Mouse (Mus musculus): Measurements from ENCODE around the gene Preb.
A peak's percentile ranks its signal among the peaks of the same experiment; 100 is the strongest.

Preb gene

GRCm38 (mm10) chr5:30954065-30954464, 6.1 kb downstream of the Preb start:
- no peak for DNase-seq

DNA sequence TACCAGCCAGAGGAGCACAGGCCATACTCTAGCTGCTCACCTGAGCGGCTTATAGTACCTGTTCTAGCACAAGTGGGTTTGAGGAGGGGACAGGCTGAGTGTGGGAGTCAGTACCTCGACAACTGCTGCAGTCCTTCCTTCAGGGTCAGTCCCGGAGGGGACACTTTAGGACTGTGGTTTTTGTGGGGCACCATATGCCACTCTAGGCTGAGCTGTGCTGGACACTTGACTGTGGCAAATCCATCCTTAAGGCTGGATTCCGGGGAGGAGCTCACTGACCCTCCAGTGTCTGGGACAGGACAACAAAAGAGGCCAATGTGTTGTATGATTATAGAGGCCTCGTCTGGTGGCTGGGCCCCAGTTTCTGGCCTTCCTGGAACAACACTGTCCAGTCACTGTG, 7.6 kb downstream of the Preb start:
- DNase-seq = no peak

DNA sequence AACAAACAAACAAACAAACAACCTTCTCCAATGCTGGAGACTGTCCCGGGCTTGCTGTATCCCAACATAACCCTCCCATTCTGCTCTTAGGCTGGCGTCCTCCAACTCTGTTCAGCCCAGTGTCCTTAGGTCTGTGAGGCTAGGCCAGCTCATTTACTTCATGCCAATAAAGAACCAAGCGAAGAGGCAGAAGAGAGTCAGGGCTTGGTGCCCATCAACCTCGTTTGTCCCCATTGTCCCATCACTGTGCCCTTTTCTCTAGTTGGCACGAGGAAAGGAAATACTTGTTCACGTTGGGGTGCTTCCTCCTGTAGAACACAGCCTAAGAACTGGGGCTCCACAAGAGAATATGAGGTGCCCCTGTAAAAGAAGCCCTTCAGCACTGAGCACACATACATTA, 8.5 kb downstream of the Preb start:
- no peak for DNase-seq

- DNase-seq = no peak
Measured at GRCm38 (mm10) chr5:30950922-30951321, 9.2 kb downstream of the Preb start.

DNA sequence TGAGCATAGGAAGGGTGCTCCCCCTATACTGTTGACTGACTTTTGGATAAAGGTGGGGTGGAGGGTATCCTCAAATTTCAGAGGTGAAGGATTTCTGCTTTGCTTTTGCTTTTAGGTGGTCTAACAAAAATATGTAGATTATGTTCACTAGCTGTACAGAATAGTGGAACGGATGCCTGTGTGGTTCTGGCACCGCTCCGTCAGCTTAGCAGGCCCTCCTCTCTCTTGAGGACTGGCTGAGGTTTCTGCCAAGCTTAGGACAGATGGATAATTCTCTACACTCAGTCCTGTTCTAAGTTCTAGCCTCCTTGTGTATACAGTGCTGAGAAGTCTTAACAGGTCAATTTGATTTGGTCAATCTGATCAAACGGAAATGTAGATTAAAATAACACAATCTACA, 9.7 kb downstream of the Preb start:
- DNase-seq = no peak

DNA sequence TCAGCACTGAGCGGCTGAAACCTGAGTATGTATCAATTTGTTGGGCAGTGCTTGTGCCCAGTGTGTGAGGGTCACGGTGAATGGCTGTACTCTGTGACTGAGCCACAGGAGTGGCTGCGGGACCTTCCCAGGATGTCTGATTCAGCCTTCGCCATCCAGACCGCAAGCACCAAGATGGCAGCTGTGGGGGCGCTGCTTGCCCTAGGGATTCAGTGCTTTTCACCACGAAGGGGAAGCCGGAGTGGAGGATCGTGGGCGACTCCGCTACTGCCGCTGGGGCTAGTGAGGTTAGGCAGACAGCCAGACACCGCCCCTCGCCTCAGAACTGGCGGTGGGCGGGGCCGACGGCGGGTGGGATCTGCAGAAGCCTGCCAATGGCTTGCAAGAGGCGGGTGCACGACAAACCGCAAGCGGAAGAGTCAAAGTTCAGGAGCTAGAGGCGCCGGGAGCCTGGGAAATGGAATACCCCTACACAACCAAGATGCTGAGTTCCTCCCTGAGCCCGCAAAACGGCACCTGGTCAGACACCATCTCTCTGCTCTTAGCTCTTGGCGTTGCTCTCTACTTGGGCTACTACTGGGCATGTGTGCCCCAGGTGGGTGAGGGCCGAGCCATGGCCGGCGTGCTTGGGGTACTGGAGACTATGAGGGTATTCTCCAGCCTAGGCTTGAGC, 10.4 kb downstream of the Preb start:
- peak; percentile 95 for DNase-seq

DNA sequence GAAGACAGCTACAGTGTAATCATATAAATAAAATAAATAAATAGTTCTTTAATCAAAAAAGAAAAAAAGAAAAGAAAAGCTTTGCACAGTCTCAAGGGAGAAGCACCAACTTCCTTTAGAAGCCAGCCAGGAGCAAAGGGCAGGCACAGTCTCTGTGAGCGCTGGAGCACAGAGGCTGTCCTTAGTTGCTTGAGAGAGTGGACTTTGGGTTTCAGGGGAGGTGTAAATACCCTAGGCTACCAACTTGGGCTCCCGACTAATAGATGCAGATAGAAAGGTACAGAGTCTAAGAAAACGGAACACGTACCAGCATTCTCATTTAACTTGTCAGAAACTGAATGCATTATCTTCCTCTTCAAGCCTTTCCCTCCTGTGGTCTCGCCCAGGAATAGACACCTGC, 11.5 kb downstream of the Preb start:
- DNase-seq = no peak

GRCm38 (mm10) chr5:30944956-30945781, 15.0 kb downstream of the Preb start, which contains the start of gene Cgref1:
Cgref1 (minus strand) TSS chr5:30945591.
- no peak for DNase-seq

DNA sequence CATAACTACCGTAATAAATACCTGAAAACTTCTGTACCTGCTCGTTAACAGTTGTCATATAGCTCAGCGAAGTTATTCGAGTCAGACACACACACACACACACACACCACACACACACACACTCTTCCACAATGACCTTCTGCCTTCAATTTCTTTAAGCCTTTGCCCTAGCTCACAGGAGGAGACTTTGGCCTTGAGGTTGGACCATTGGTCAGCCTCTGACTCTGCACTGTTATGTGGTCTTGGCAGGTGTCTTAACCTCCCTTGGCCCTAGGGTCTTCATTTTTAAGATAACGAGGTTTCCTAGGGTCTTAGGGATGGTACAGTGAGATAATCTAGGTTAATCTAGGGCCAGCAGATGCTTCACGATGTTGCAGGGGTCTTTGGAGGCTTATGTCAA, 15.8 kb downstream of the Preb start:
- DNase-seq = no peak

GRCm38 (mm10) chr5:30943004-30943403, 17.2 kb downstream of the Preb start:
- DNase-seq = peak; percentile 43

- DNase-seq = no peak
Measured at GRCm38 (mm10) chr5:30934725-30935461, 25.3 kb downstream of the Preb start.

DNA sequence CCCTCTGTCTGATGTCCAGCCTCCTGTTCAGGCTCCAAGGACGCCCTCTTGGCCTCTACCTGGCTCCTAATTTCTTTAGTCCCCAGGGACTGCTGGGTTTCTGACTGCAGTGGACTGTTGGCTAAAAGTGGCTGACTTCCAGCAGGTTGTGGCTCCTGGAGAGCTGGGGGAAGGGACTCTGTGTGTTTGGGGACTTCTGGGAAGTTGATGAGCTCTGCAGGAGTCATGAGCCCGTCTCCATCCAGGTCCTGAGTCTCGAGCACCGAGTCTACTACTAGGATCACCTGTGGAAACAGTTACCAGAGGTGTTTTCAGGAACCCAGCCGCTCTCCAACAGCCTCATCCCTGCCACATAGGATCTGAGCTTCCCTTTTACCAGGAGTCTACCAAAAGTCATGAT, 26.5 kb downstream of the Preb start:
- DNase-seq = no peak

DNA sequence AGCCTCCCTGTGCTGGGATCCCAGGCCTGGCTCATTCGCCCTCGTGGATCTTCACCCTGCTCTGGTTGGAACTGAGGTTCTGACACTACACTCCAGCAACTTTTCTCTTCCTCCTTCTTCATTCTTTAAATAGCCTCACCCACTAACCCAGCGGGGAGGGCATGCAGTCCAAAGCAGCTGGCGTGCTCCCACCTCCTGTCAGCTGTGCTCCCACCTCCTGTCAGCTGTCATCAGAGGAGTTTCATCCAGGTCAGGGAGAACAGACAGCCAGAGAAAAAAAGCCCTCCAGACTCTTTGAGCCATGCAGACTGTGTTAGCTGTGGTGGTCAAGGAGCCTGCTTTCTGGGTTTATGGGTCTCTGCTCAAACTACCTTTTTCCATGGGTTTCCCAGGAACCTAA, 28.8 kb downstream of the Preb start:
- no peak for DNase-seq

DNA sequence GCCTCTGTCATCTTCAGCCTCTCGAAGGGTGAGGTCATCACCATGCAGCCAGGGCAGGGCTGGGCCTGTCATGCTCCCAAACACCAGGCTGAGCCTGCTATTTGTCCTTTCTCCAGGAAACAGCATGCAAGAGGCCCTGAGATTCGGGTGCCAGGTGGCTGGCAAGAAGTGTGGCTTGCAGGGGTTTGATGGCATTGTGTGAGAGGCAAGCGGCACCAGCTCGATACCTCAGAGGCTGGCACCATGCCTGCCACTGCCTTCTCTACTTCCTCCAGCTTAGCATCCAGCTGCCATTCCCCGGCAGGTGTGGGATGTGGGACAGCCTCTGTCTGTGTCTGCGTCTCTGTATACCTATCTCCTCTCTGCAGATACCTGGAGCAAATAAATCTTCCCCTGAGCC, 29.3 kb downstream of the Preb start:
- DNase-seq = no peak

DNA sequence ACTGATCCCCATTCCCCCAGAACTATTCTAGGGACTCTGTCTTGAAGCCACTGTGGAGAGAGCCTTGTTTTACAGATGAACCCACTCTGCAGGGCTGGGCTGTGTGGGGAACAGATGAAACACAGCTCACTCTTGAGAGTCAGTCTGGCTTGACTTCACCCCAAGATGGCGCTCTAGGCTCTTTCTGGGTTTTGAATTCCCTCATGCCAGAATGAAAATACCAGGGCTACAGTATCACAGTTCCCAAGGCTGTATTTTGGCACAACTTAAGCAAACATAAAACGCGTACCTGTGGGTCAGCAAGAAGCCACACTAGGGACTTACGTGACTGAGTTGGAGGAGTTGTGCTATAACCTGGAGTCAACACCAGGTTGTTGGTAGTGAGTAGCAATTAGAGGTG, 30.0 kb downstream of the Preb start:
- DNase-seq = peak; percentile 62

DNA sequence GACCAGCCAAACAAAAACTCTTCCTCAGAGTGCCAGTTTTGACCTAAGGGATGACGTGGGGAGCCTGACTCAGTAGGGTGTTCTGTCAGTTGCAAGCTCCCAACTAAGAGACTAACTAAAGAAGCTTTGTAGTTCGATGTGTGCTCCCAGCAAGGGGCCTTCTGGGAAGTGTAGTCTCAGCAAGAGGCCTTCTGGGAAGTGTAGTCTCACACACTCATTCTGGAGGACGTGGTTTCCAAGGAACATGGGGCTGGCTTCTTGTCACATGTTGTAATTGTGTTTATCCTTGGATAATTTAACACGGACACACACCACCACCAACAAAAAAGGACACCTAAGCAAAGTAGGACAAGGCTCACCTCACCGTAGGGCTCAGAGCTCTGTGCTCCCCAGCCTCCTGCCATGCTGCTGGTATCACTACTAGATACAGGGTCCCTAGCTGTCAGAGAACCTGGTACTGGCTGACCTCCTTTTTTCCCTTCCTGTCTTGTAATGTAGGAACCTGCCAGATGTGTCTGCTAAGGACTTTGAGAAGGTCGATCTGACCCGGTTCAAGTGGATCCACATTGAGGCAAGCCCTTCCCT, 32.1 kb downstream of the Preb start:
- DNase-seq = no peak

- DNase-seq = no peak
Measured at GRCm38 (mm10) chr5:30926073-30926472, 34.1 kb downstream of the Preb start.

DNA sequence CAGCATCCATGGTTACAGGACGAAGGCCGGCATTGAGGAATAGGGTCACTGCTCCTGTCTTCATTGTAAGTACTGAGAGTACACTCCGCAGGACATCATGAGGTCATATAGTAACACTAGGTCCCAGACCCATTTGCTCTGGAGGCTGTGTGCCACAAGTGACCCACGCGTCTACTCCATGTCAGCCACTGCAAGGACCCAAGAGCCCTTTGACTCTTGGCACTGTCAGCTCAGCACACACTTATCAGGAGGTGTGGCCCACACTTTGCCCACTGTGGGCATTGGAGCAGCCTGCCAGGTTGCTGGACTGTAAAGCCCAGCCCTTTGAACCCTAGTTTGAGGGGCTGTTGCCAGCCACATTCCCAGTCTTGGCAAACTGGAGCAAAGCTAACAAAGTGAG, 34.9 kb downstream of the Preb start:
- no peak for DNase-seq

- DNase-seq = no peak
Measured at GRCm38 (mm10) chr5:30924614-30925013, 35.5 kb downstream of the Preb start.

- DNase-seq = no peak
Measured at GRCm38 (mm10) chr5:30923119-30923518, 37.0 kb downstream of the Preb start.

DNA sequence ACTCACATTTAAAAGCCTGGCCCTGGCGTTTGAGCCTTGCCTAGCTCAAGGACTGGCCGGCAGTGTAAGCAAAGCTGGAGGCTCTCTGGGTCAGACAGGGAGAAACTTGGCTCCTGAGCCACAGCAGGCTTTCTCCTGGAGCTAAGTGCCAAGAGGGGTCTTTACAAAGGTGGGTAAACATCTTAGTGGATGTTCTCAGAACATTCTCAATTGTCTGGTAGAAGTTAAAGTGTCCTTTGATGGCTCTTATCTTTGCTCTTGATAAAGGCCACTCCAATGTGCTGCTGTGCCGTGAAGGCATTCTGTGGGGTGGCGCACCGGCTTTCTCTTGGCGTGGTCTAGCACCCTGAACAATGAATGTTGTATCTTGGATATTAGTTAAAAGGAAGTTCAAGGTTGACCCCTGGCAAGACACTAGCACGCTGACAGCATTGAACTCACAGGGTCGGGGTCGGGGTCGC, 37.5 kb downstream of the Preb start:
- DNase-seq = no peak

- peak; percentile 93 for DNase-seq
Measured at GRCm38 (mm10) chr5:30921256-30922033, 38.7 kb downstream of the Preb start, which contains the start of gene Khk. Khk (plus strand) TSS chr5:30921431.

Data from thymus, postnatal 25 days (tissue).